Mouse (Mus musculus): ENCODE measurements around the gene Syngap1.

- TF ChIP-seq CTCF (IDR thresholded peaks at IDR 0.05 in 2 of 3, conservative IDR thresholded peaks at IDR 0.05 in 1 of 3; ENCODE audit: control insufficient read depth in 1 of 3, insufficient read depth in 1 of 3, low read depth in 2 of 3, low read length in 3 of 3, poor library complexity in 1 of 3, severe bottlenecking in 1 of 3) = no peak
- no peak for TF ChIP-seq USF2 (IDR thresholded peaks at IDR 0.05; ENCODE audit: borderline replicate concordance in 1 of 2, insufficient read depth in 1 of 2, low read depth in 1 of 2, low read length in 2 of 2)
- no peak for TF ChIP-seq EP300 (IDR thresholded peaks at IDR 0.05; ENCODE audit: low read depth in 1 of 2, low read length in 2 of 2)
These were observed 77.6 kb downstream of the Syngap1 start for GRCm38 (mm10) chr17:27018555-27019196.

Data from MEL (cell line).